Mouse (Mus musculus) CH12.LX (cell line): ENCODE data around the gene Cdc42.

Experiments used
- CHD1 ChIP-seq: IDR thresholded peaks from 2 replicates; pipeline ENCODE4 v1.6.1; 2012; ENCODE audit warnings: low read depth, low read length, improper control_type of control experiment, inconsistent platforms
- CTCF ChIP-seq, 2 experiments: IDR thresholded peaks in 1 of 2; conservative IDR thresholded peaks in 1 of 2; 2 replicates each; pipeline ENCODE4 v1.5.1; 2011 to 2012; ENCODE audit warnings: low read depth in 2 of 2, low read length in 2 of 2, improper control_type of control experiment in 1 of 2, inconsistent platforms in 1 of 2, mild to moderate bottlenecking in 1 of 2, moderate library complexity in 1 of 2
- EP300 ChIP-seq: IDR thresholded peaks from 2 replicates; pipeline ENCODE4 v1.6.1; 2011; ENCODE audit warnings: low read length, improper control_type of control experiment
- HCFC1 ChIP-seq: IDR thresholded peaks from 2 replicates; pipeline ENCODE4 v1.6.1; 2012; ENCODE audit warnings: low read depth, mild to moderate bottlenecking, inconsistent platforms, low read length, improper control_type of control experiment
- IRF4 ChIP-seq: IDR thresholded peaks from 2 replicates; pipeline ENCODE4 v1.6.1; 2014; ENCODE audit warnings: low read depth, mild to moderate bottlenecking, inconsistent platforms, low read length, improper control_type of control experiment
- JUND ChIP-seq: conservative IDR thresholded peaks from 2 replicates; pipeline ENCODE4 v1.6.1; 2011; ENCODE audit warnings: low read depth, low read length, improper control_type of control experiment
- MAX ChIP-seq: IDR thresholded peaks from 2 replicates; pipeline ENCODE4 v1.6.1; 2011; ENCODE audit warnings: low read length, improper control_type of control experiment
- MYC ChIP-seq: IDR thresholded peaks from 2 replicates; pipeline ENCODE4 v1.6.1; 2011; ENCODE audit warnings: low read depth, mild to moderate bottlenecking, improper control_type of control experiment, low read length
- NELFE ChIP-seq: IDR thresholded peaks from 2 replicates; pipeline ENCODE4 v1.6.1; 2011; ENCODE audit warnings: low read depth, low read length, improper control_type of control experiment
- POLR2A ChIP-seq: IDR thresholded peaks from 2 replicates; pipeline ENCODE4 v1.6.1; 2011; ENCODE audit warnings: low read depth, mild to moderate bottlenecking, improper control_type of control experiment, low read length
- SIN3A ChIP-seq: IDR thresholded peaks from 2 replicates; pipeline ENCODE4 v1.6.1; 2012; ENCODE audit warnings: low read length, improper control_type of control experiment, inconsistent platforms
- ZMIZ1 ChIP-seq: IDR thresholded peaks from 2 replicates; pipeline ENCODE4 v1.6.1; 2012; ENCODE audit warnings: low read depth, mild to moderate bottlenecking, inconsistent platforms, low read length, improper control_type of control experiment
- ZNF384 ChIP-seq: IDR thresholded peaks from 2 replicates; pipeline ENCODE4 v1.6.1; 2012; ENCODE audit warnings: low read depth, low read length, improper control_type of control experiment, inconsistent platforms

GRCm38 (mm10) chr4:137305831-137306576 is 51.5 kb downstream of the Cdc42 start:
- no peak for TF ChIP-seq POLR2A
- no peak for TF ChIP-seq JUND
- TF ChIP-seq NELFE: no peak
- no peak for TF ChIP-seq CTCF (conservative IDR thresholded peaks at IDR 0.05 in 1 of 2, IDR thresholded peaks at IDR 0.05 in 1 of 2; ENCODE audit: low read depth in 2 of 2, low read length in 2 of 2)
- no peak for TF ChIP-seq MAX
- no peak for TF ChIP-seq CHD1
- no peak for TF ChIP-seq HCFC1
- TF ChIP-seq ZMIZ1: no peak
- no peak for TF ChIP-seq SIN3A
- TF ChIP-seq MYC: no peak
- TF ChIP-seq EP300: no peak
- no peak for TF ChIP-seq ZNF384
- TF ChIP-seq IRF4: no peak
